Comparison of ENCODE assay signal across 11 mouse cellular contexts in genomic region chr3:135729575-135729974, GRCm38 (mm10). TPM values are rescaled to one million over a fixed set of nuclear protein-coding genes. Genes with fewer than 3 reads are reported as not detected.
DNase-seq lines count a peak whose midpoint lies in the region; ATAC-seq and TF ChIP-seq lines count a peak whose summit lies in the region.
"Had no signal": no experiment of that assay in that cellular context is flagged by ENCODE, and none has a peak within 500 bp of the region (broad histone marks: within the 10 kb centered on the region; RNA-seq: fewer than 3 reads in every experiment).

No protein-coding gene starts in this region.

- no peak overlapping the region for H3K9ac ChIP-seq in midbrain, embryonic 11.5 days (ENCODE audit: low read length)
- H3K9ac ChIP-seq: limb, embryonic 12.5 days; midbrain, embryonic 12.5 days had no signal

- H3K27ac ChIP-seq in midbrain, embryonic 11.5 days (ENCODE audit: low read depth, low read length): no peak overlapping the region
- H3K27ac ChIP-seq: limb, embryonic 12.5 days; midbrain, embryonic 12.5 days had no signal

- WGBS in midbrain, embryonic 11.5 days: 86% methylated on average over 5 of the region's 5 CpGs

- H3K79me3 ChIP-seq in C2C12 (ENCODE audit: low read depth): no peaks in the 10 kb centered on the region

- no peak overlapping the region for H3K4me3 ChIP-seq in C2C12 (ENCODE audit: insufficient read depth, poor library complexity, severe bottlenecking)
- H3K4me3 ChIP-seq in midbrain, embryonic 11.5 days (ENCODE audit: low read depth, low read length): no peak overlapping the region
- H3K4me3 ChIP-seq: limb, embryonic 12.5 days; midbrain, embryonic 12.5 days had no signal

- H3K4me2 ChIP-seq in midbrain, embryonic 11.5 days: no peak overlapping the region
- H3K4me2 ChIP-seq: limb, embryonic 12.5 days; midbrain, embryonic 12.5 days had no signal

- no peaks in the 10 kb centered on the region for H3K27me3 ChIP-seq in C2C12 (ENCODE audit: control insufficient read depth, insufficient read depth, insufficient read length)
- no peaks in the 10 kb centered on the region for H3K27me3 ChIP-seq in midbrain, embryonic 11.5 days (ENCODE audit: control insufficient read depth, insufficient read depth, low read length)
- H3K27me3 ChIP-seq: limb, embryonic 12.5 days; midbrain, embryonic 12.5 days had no signal

- no peaks in the 10 kb centered on the region for H3K9me3 ChIP-seq in midbrain, embryonic 11.5 days (ENCODE audit: control insufficient read depth, low read length)
- H3K9me3 ChIP-seq: limb, embryonic 12.5 days; midbrain, embryonic 12.5 days had no signal

- no peak for TF ChIP-seq CTCF in C2C12 (IDR thresholded peaks at IDR 0.05; ENCODE audit: control insufficient read depth, insufficient read depth, insufficient read length)

- no peaks in the 10 kb centered on the region for H3K79me2 ChIP-seq in C2C12 (ENCODE audit: control insufficient read depth, insufficient read depth)

- no peaks in the 10 kb centered on the region for H3K36me3 ChIP-seq in C2C12 (ENCODE audit: control insufficient read depth, insufficient read depth)
- H3K36me3 ChIP-seq in midbrain, embryonic 11.5 days (ENCODE audit: control insufficient read depth, insufficient read depth, low read length): no peaks in the 10 kb centered on the region
- H3K36me3 ChIP-seq: limb, embryonic 12.5 days; midbrain, embryonic 12.5 days had no signal

- no peaks in the 10 kb centered on the region for H3K4me1 ChIP-seq in midbrain, embryonic 11.5 days (ENCODE audit: control insufficient read depth, insufficient read depth, low read length)
- H3K4me1 ChIP-seq: limb, embryonic 12.5 days had no signal

- H3ac ChIP-seq in C2C12 (ENCODE audit: control insufficient read depth, insufficient read length, low read depth): no peak overlapping the region

- no peak for ATAC-seq in midbrain, embryonic 11.5 days (ENCODE audit: low FRiP score)

- peak; percentile 9 to 80 for DNase-seq in adrenal gland, adult (ENCODE audit: inconsistent age in 2 of 2, low spot score in 1 of 2)
- no peak for DNase-seq in adrenal gland, postnatal 4 days (ENCODE audit: low spot score in 2 of 2)
- peak; percentile 29 for DNase-seq in gastrocnemius, postnatal 10 days
- peak; percentile 19 to 39 for DNase-seq in kidney, postnatal 4 days
- no peak for DNase-seq in midbrain, embryonic 11.5 days (ENCODE audit: low spot score, missing footprints)
- DNase-seq in cerebellum, postnatal 36 days: no peak
- no peak for DNase-seq in right cerebral cortex, postnatal 14 days
- DNase-seq: thymus, postnatal 36 days had no signal

TF ChIP-seq in C2C12, 6 proteins besides CTCF, POLR2A, EP300 and RAD21:
- TF ChIP-seq CEBPB (IDR thresholded peaks at IDR 0.05; ENCODE audit: low read depth): peak; percentile 96
- TF ChIP-seq USF1 (IDR thresholded peaks at IDR 0.05; ENCODE audit: low read depth): peak; percentile 51
- TF ChIP-seq MYOD1 (IDR thresholded peaks at IDR 0.05; ENCODE audit: control insufficient read depth, insufficient read length, low read depth): no peak

RNA-seq across cellular contexts. Expression of gene Nfkb1, which starts 38.2 kb away (rescaled TPM):
- total RNA-seq in adrenal gland, postnatal 4 days (2021): 10 to 100 TPM; 71.3 to 74.6 TPM
- 45.0 TPM for polyA plus RNA-seq in C2C12 (2012; fragmentation: generic; extraction: Trizol)
- total RNA-seq in gastrocnemius, postnatal 10 days (2021): 10 to 100 TPM; 23.5 to 28.7 TPM
- polyA plus RNA-seq in midbrain, embryonic 11.5 days (2014; fragmentation: Nextera tagmentation; extraction: Ambion mirVana): 10.5 and 10.8 TPM in 2 replicates

Comparison
In these comparisons a context has a peak if more than half of its experiments do, and no peak if none do; other contexts are left out.
1. DNase-seq: peak in adrenal gland, adult (2 of 2), gastrocnemius, postnatal 10 days (single experiment) and kidney, postnatal 4 days (2 of 2); none in adrenal gland, postnatal 4 days (0 of 2), midbrain, embryonic 11.5 days (single experiment), cerebellum, postnatal 36 days (0 of 2) and right cerebral cortex, postnatal 14 days (single experiment).